Mouse (Mus musculus) heart, embryonic 15.5 days (tissue): ENCODE measurements around the gene Sec14l2. TPM values are rescaled to one million over a fixed set of nuclear protein-coding genes. Genes with fewer than 3 reads are reported as not detected.

ENCODE experiments used
- ATAC-seq: fragments of 200-750 bp; cut with Nextera tagmentation; replicated peaks from 2 replicates; pipeline ENCODE4 v1.8.0; 2017; ENCODE audit warnings: low read depth, moderate TSS enrichment; ENCODE audit not compliant: insufficient number of reproducible peaks, insufficient read depth, low FRiP score
- H3K27ac ChIP-seq: fragments of 300-500 bp; sonication (generic); 2 replicates; pipeline ENCODE4 v1.5.1; 2015; ENCODE audit warnings: mild to moderate bottlenecking, inconsistent platforms
- H3K27me3 ChIP-seq: fragments of 300-500 bp; sonication (generic); 2 replicates; pipeline ENCODE4 v1.6.1; 2015; ENCODE audit warnings: inconsistent platforms
- H3K36me3 ChIP-seq: fragments of 300-500 bp; sonication (generic); 2 replicates; pipeline ENCODE4 v1.6.1; 2015; ENCODE audit warnings: mild to moderate bottlenecking, inconsistent platforms
- H3K4me1 ChIP-seq: fragments of 300-500 bp; sonication (generic); replicated peaks from 2 replicates; pipeline ENCODE4 v1.6.1; 2015; ENCODE audit warnings: inconsistent platforms
- H3K4me2 ChIP-seq: fragments of 300-500 bp; sonication (generic); 2 replicates; pipeline ENCODE4 v1.6.1; 2015; ENCODE audit warnings: inconsistent platforms, mild to moderate bottlenecking, moderate library complexity
- H3K4me3 ChIP-seq: fragments of 300-500 bp; sonication (generic); 2 replicates; pipeline ENCODE4 v1.5.1; 2015; ENCODE audit warnings: mild to moderate bottlenecking, inconsistent platforms
- H3K9ac ChIP-seq: fragments of 300-500 bp; sonication (generic); 2 replicates; pipeline ENCODE4 v1.6.1; 2015; ENCODE audit warnings: mild to moderate bottlenecking, inconsistent platforms
- H3K9me3 ChIP-seq: fragments of 300-500 bp; sonication (generic); replicated peaks from 2 replicates; pipeline ENCODE4 v1.6.1; 2016; ENCODE audit warnings: inconsistent platforms
- WGBS: fragments of 180-500 bp; shearing (Covaris S2); methylation state at CpG from one replicate; pipeline ENCODE4 v1.1.7; 2015; ENCODE audit warnings: mixed read lengths; 5-methylcytosine and 5-hydroxymethylcytosine counted together
- polyA plus RNA-seq: library from polyadenylated mRNA; unstranded; fragments of >200 nt; fragmentation: Nextera tagmentation; extraction: Ambion mirVana; gene quantifications from 2 replicates; pipeline ENCODE4 v1.2.1, GENCODE M21; 2015

The Sec14l2 gene
- 0.78 and 1.5 TPM in 2 replicates for polyA plus RNA-seq

GRCm38 (mm10) chr11:4122742-4123579 lies at the start of gene Sec14l2:
Gene Sec14l2 (minus strand): TSS chr11:4123415.
- H3K4me2 ChIP-seq, result no peak within 1 kb of the TSS
- peaks cover 7% of the 10 kb centered on the region for H3K27me3 ChIP-seq
- 67% methylated on average over 10 of the region's 10 CpGs for WGBS
- no peak within 1 kb of the TSS for H3K27ac ChIP-seq
- no peaks in the 10 kb centered on the region for H3K9me3 ChIP-seq
- H3K9ac ChIP-seq, result no peak within 1 kb of the TSS
- peaks cover 15% of the 10 kb centered on the region for H3K4me1 ChIP-seq
- H3K4me3 ChIP-seq, result no peak within 1 kb of the TSS
- ATAC-seq, result no peak
- no peaks in the 10 kb centered on the region for H3K36me3 ChIP-seq

- no peak overlapping the region for H3K4me2 ChIP-seq
- H3K27me3 ChIP-seq, result no peaks in the 10 kb centered on the region
- H3K9me3 ChIP-seq, result no peaks in the 10 kb centered on the region
- H3K36me3 ChIP-seq, result peaks cover 97% of the 10 kb centered on the region
- peaks cover 22% of the 10 kb centered on the region for H3K4me1 ChIP-seq
- H3K9ac ChIP-seq, result no peak overlapping the region
- WGBS, result 92% methylated on average over 7 of the region's 7 CpGs
- ATAC-seq, result no peak
- no peak overlapping the region for H3K27ac ChIP-seq
- H3K4me3 ChIP-seq, result no peak overlapping the region
These were observed 43.4 kb upstream of the Sec14l2 start for GRCm38 (mm10) chr11:4166467-4167090.

GRCm38 (mm10) chr11:4164701-4165100 lies 41.5 kb upstream of the Sec14l2 start:
- H3K9ac ChIP-seq, result no peak overlapping the region
- ATAC-seq, result no peak
- 96% methylated on average over 2 of the region's 2 CpGs for WGBS

GRCm38 (mm10) chr11:4160758-4161480 lies 37.7 kb upstream of the Sec14l2 start:
- peak overlapping the region; percentile 87 for H3K9ac ChIP-seq
- H3K27me3 ChIP-seq, result no peaks in the 10 kb centered on the region
- peak overlapping the region; percentile 86 for H3K4me2 ChIP-seq
- H3K36me3 ChIP-seq, result peaks cover 43% of the 10 kb centered on the region
- peak overlapping the region; percentile 81 for H3K4me3 ChIP-seq
- no peak for ATAC-seq
- 5% methylated on average over 15 of the region's 15 CpGs for WGBS
- no peaks in the 10 kb centered on the region for H3K9me3 ChIP-seq
- H3K27ac ChIP-seq, result peak overlapping the region; percentile 91
- H3K4me1 ChIP-seq, result peaks cover 44% of the 10 kb centered on the region

More at GRCm38 (mm10) chr11:4164701-4165100, 41.5 kb upstream of the Sec14l2 start:
- Histone ChIP-seq H3K4me3 (no peak overlapping the region), H3K4me2 (no peak overlapping the region), H3K36me3 (peaks cover 80% of the 10 kb centered on the region), H3K9me3 (no peaks in the 10 kb centered on the region), H3K27ac (no peak overlapping the region), H3K4me1 (peaks cover 32% of the 10 kb centered on the region), H3K27me3 (no peaks in the 10 kb centered on the region)

GRCm38 (mm10) chr11:4159808-4160708 lies 36.8 kb upstream of the Sec14l2 start, which contains the start of the genes Ccdc157 and Sf3a1:
Gene Ccdc157 (minus strand): TSS chr11:4160293.
Gene Sf3a1 (plus strand): TSS chr11:4160350.
- peak within 1 kb of the TSS; percentile 91 for H3K27ac ChIP-seq
- 2% methylated on average over 53 of the region's 54 CpGs for WGBS
- no peaks in the 10 kb centered on the region for H3K27me3 ChIP-seq
- ATAC-seq, result peak; percentile 96
- peak within 1 kb of the TSS; percentile 81 for H3K4me3 ChIP-seq
- peak within 1 kb of the TSS; percentile 87 for H3K9ac ChIP-seq
- H3K4me2 ChIP-seq, result peak within 1 kb of the TSS; percentile 86
- no peaks in the 10 kb centered on the region for H3K9me3 ChIP-seq
- H3K36me3 ChIP-seq, result peaks cover 34% of the 10 kb centered on the region
- peaks cover 44% of the 10 kb centered on the region for H3K4me1 ChIP-seq

- ATAC-seq, result no peak
- H3K36me3 ChIP-seq, result peaks cover 21% of the 10 kb centered on the region
- 69% methylated on average over 3 of the region's 3 CpGs for WGBS
- peaks cover 37% of the 10 kb centered on the region for H3K4me1 ChIP-seq
- H3K27ac ChIP-seq, result no peak overlapping the region
- H3K27me3 ChIP-seq, result no peaks in the 10 kb centered on the region
- H3K4me3 ChIP-seq, result 0 out of 2 replicates have a peak overlapping the region, but pooled peaks have one; percentile 7
- no peaks in the 10 kb centered on the region for H3K9me3 ChIP-seq
- H3K9ac ChIP-seq, result no peak overlapping the region
- H3K4me2 ChIP-seq, result no peak overlapping the region
These were observed 35.5 kb upstream of the Sec14l2 start for GRCm38 (mm10) chr11:4158676-4159075.

GRCm38 (mm10) chr11:4155641-4156040 lies 32.4 kb upstream of the Sec14l2 start:
- no peaks in the 10 kb centered on the region for H3K27me3 ChIP-seq
- WGBS, result 46% methylated on average over 5 of the region's 5 CpGs

GRCm38 (mm10) chr11:4153694-4154093 lies 30.5 kb upstream of the Sec14l2 start:
- 85% methylated on average over 7 of the region's 7 CpGs for WGBS
- ATAC-seq, result no peak

More at GRCm38 (mm10) chr11:4155641-4156040, 32.4 kb upstream of the Sec14l2 start:
- Histone ChIP-seq H3K9me3 (no peaks in the 10 kb centered on the region), H3K4me3 (no peak overlapping the region), H3K27ac (no peak overlapping the region), H3K9ac (no peak overlapping the region), H3K36me3 (no peaks in the 10 kb centered on the region), H3K4me1 (peaks cover 14% of the 10 kb centered on the region), H3K4me2 (no peak overlapping the region)
- ATAC-seq, result no peak

GRCm38 (mm10) chr11:4149886-4150285 lies 26.7 kb upstream of the Sec14l2 start:
- no peaks in the 10 kb centered on the region for H3K9me3 ChIP-seq
- H3K27me3 ChIP-seq, result no peaks in the 10 kb centered on the region
- no peak overlapping the region for H3K4me3 ChIP-seq
- H3K9ac ChIP-seq, result no peak overlapping the region
- H3K36me3 ChIP-seq, result no peaks in the 10 kb centered on the region
- H3K27ac ChIP-seq, result no peak overlapping the region
- WGBS, result 85% methylated on average over 6 of the region's 6 CpGs
- no peak for ATAC-seq
- no peak overlapping the region for H3K4me2 ChIP-seq
- H3K4me1 ChIP-seq, result no peaks in the 10 kb centered on the region

More at GRCm38 (mm10) chr11:4153694-4154093, 30.5 kb upstream of the Sec14l2 start:
- Histone ChIP-seq H3K4me2 (no peak overlapping the region), H3K9ac (no peak overlapping the region), H3K36me3 (no peaks in the 10 kb centered on the region), H3K4me1 (0 out of 2 replicates have a peak, but pooled peaks cover 5% of the 10 kb centered on the region), H3K9me3 (no peaks in the 10 kb centered on the region), H3K27ac (no peak overlapping the region), H3K27me3 (no peaks in the 10 kb centered on the region), H3K4me3 (no peak overlapping the region)

GRCm38 (mm10) chr11:4148536-4149156 lies 25.4 kb upstream of the Sec14l2 start:
- Histone ChIP-seq H3K27me3 (no peaks in the 10 kb centered on the region), H3K4me3 (no peak overlapping the region), H3K9ac (no peak overlapping the region), H3K4me2 (no peak overlapping the region), H3K9me3 (no peaks in the 10 kb centered on the region), H3K27ac (no peak overlapping the region), H3K36me3 (0 out of 2 replicates have a peak, but pooled peaks cover 6% of the 10 kb centered on the region), H3K4me1 (no peaks in the 10 kb centered on the region)
- ATAC-seq, result no peak
- 81% methylated on average over 9 of the region's 9 CpGs for WGBS
